Mouse (Mus musculus): ENCODE data around the gene Myh10. TPM values are rescaled to one million over a fixed set of nuclear protein-coding genes. Genes with fewer than 3 reads are reported as not detected.

Myh10 gene
- total RNA-seq, 2 experiments from 2014 or later: 165 to 169 TPM

- DNase-seq: no peak
These were observed 56.8 kb downstream of the Myh10 start for GRCm38 (mm10) chr11:68748121-68748520.

- no peak for DNase-seq
These were observed 58.8 kb downstream of the Myh10 start for GRCm38 (mm10) chr11:68750206-68750605.

- DNase-seq: no peak
These were observed 59.6 kb downstream of the Myh10 start for GRCm38 (mm10) chr11:68750938-68751337.

- no peak for DNase-seq
These were observed 62.9 kb downstream of the Myh10 start for GRCm38 (mm10) chr11:68754283-68754682.

GRCm38 (mm10) chr11:68756456-68757348, 65.3 kb downstream of the Myh10 start:
- no peak for DNase-seq

GRCm38 (mm10) chr11:68759691-68760090, 68.3 kb downstream of the Myh10 start:
- DNase-seq: no peak

GRCm38 (mm10) chr11:68761155-68761554, 69.8 kb downstream of the Myh10 start:
- DNase-seq: no peak

GRCm38 (mm10) chr11:68761664-68762063, 70.3 kb downstream of the Myh10 start:
- no peak for DNase-seq

GRCm38 (mm10) chr11:68764622-68765021, 73.3 kb downstream of the Myh10 start:
- peak; percentile 66 for DNase-seq

GRCm38 (mm10) chr11:68767762-68768542, 76.6 kb downstream of the Myh10 start:
- DNase-seq: no peak

- no peak for DNase-seq
These were observed 78.6 kb downstream of the Myh10 start for GRCm38 (mm10) chr11:68769770-68770510.

- no peak for DNase-seq
These were observed 84.8 kb downstream of the Myh10 start for GRCm38 (mm10) chr11:68776147-68776655.

- DNase-seq: no peak
These were observed 86.6 kb downstream of the Myh10 start for GRCm38 (mm10) chr11:68777933-68778332.

GRCm38 (mm10) chr11:68778855-68779254, 87.5 kb downstream of the Myh10 start:
- DNase-seq: no peak

- DNase-seq: no peak
These were observed 88.5 kb downstream of the Myh10 start for GRCm38 (mm10) chr11:68779735-68780465.

- peak; percentile 49 for DNase-seq
These were observed 89.2 kb downstream of the Myh10 start for GRCm38 (mm10) chr11:68780466-68781114.

- DNase-seq: no peak
These were observed 91.0 kb downstream of the Myh10 start for GRCm38 (mm10) chr11:68782336-68782735.

GRCm38 (mm10) chr11:68785813-68786212, 94.5 kb downstream of the Myh10 start:
- no peak for DNase-seq

GRCm38 (mm10) chr11:68787222-68787621, 95.9 kb downstream of the Myh10 start:
- DNase-seq: no peak

- no peak for DNase-seq
These were observed 99.4 kb downstream of the Myh10 start for GRCm38 (mm10) chr11:68790720-68791119.

GRCm38 (mm10) chr11:68791794-68792193, 100.4 kb downstream of the Myh10 start:
- no peak for DNase-seq

All from heart, postnatal 4 days (tissue).